Mouse (Mus musculus) intestine, embryonic 15.5 days (tissue): ENCODE measurements around the gene Hist1h3i. TPM values are rescaled to one million over a fixed set of nuclear protein-coding genes. Genes with fewer than 3 reads are reported as not detected.
"Not testable (repeated sequence)": the region's sequence is repeated elsewhere in the genome, so short reads cannot be mapped to it uniquely, and the experiment has no call there.

Experiments
- ATAC-seq: fragments of 200-750 bp; cut with Nextera tagmentation; 2 replicates; pipeline ENCODE4 v1.8.0; 2017; ENCODE audit warnings: moderate TSS enrichment, moderate library complexity
- H3K27ac ChIP-seq: fragments of 300-500 bp; sonication (generic); 2 replicates; pipeline ENCODE4 v1.5.1; 2015; ENCODE audit warnings: mild to moderate bottlenecking, inconsistent platforms
- H3K27me3 ChIP-seq: fragments of 300-500 bp; sonication (generic); replicated peaks from 2 replicates; pipeline ENCODE4 v1.6.1; 2015; ENCODE audit warnings: inconsistent platforms
- H3K36me3 ChIP-seq: fragments of 300-500 bp; sonication (generic); 2 replicates; pipeline ENCODE4 v1.6.1; 2015; ENCODE audit warnings: inconsistent platforms
- H3K4me1 ChIP-seq: fragments of 300-500 bp; sonication (generic); replicated peaks from 2 replicates; pipeline ENCODE4 v1.6.1; 2015; ENCODE audit warnings: inconsistent platforms
- H3K4me2 ChIP-seq: fragments of 300-500 bp; sonication (generic); replicated peaks from 2 replicates; pipeline ENCODE4 v1.6.1; 2015; ENCODE audit warnings: mild to moderate bottlenecking, inconsistent platforms
- H3K4me3 ChIP-seq: fragments of 300-500 bp; sonication (generic); replicated peaks from 2 replicates; pipeline ENCODE4 v1.5.1; 2015; ENCODE audit warnings: inconsistent platforms
- H3K9ac ChIP-seq: fragments of 300-500 bp; sonication (generic); 2 replicates; pipeline ENCODE4 v1.6.1; 2015; ENCODE audit warnings: inconsistent platforms
- H3K9me3 ChIP-seq: fragments of 300-500 bp; sonication (generic); 2 replicates; pipeline ENCODE4 v1.6.1; 2016; ENCODE audit warnings: inconsistent platforms
- WGBS: fragments of 180-500 bp; shearing (Covaris S2); methylation state at CpG from one replicate; pipeline ENCODE4 v1.1.7; 2015; 5-methylcytosine and 5-hydroxymethylcytosine counted together
- polyA plus RNA-seq: library from polyadenylated mRNA; unstranded; fragments of >200 nt; fragmentation: Nextera tagmentation; extraction: Ambion mirVana; gene quantifications from 2 replicates; pipeline ENCODE4 v1.2.1, GENCODE M21; 2015

The Hist1h3i gene
- polyA plus RNA-seq, 1 experiment from 2014 or later, result 101 TPM

DNA sequence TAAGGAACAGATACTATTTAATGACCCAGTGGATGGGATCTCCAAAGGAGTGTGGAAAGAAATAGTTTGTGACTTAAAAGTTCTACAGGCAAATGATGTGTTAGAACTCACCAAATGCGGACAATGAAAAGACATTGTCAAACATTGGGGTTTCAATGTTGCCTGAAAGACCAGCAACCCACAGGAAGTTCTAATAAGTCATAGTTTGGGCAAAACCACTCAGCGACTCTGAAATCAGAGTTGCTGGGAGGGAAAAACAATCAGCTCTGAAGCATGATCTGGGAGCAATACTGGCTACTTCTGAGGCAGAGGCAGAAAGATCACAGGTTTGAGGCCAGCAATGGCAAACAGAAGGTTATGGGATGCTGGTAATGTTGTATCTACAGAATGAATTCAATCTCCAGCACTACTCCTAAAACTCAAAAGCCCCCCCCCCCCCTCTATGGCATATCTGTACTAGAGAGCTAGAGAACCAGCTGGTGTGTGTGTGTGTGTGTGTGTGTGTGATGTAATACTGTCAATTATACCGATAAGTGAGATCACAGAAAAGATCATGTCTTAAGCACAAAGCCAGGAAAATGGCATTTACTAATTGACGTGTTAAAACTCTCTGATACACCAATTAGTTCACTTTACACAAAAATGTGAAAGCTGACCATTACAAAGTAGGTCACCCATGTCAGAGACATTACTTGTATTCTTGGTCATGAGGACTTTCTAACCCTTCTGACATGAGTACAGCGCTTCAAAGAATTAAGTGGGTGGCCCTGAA, 33.6 kb downstream of the Hist1h3i start:
- Histone ChIP-seq H3K4me2 (peak overlapping the region; percentile 62), H3K27ac (peak overlapping the region; percentile 94), H3K4me1 (0 out of 2 replicates have a peak, but pooled peaks cover 6% of the 10 kb centered on the region), H3K9ac (peak overlapping the region; percentile 46), H3K4me3 (peak overlapping the region; percentile 44), H3K36me3 (no peaks in the 10 kb centered on the region), H3K9me3 (no peaks in the 10 kb centered on the region), H3K27me3 (no peaks in the 10 kb centered on the region)
- no peak for ATAC-seq
- WGBS, result 4% methylated on average over 5 of the region's 5 CpGs

DNA sequence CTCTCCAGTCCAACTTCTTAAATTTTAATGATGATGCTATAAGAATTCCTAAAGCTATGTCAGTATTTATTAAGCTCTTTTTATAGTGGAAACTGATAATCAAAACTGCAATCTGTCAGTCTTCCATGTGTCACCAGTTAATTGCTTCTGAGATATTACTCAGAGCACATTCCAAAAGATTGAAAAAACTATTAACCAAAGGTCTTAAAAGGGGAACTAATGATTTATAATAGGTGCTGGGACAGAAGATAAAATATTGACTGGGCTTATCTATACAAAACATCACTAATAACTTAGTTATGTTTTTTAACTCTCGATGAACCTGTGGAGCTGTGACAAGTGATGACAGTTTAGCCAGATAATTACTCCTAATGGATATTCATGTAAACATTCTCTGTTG, 38.2 kb downstream of the Hist1h3i start:
- Histone ChIP-seq H3K4me1 (0 out of 2 replicates have a peak, but pooled peaks cover 4% of the 10 kb centered on the region), H3K4me2 (no peak overlapping the region), H3K36me3 (no peaks in the 10 kb centered on the region), H3K9ac (no peak overlapping the region), H3K9me3 (no peaks in the 10 kb centered on the region), H3K27ac (no peak overlapping the region), H3K4me3 (no peak overlapping the region), H3K27me3 (no peaks in the 10 kb centered on the region)
- no peak for ATAC-seq
- 33% methylated on average over 1 of the region's 1 CpGs for WGBS

DNA sequence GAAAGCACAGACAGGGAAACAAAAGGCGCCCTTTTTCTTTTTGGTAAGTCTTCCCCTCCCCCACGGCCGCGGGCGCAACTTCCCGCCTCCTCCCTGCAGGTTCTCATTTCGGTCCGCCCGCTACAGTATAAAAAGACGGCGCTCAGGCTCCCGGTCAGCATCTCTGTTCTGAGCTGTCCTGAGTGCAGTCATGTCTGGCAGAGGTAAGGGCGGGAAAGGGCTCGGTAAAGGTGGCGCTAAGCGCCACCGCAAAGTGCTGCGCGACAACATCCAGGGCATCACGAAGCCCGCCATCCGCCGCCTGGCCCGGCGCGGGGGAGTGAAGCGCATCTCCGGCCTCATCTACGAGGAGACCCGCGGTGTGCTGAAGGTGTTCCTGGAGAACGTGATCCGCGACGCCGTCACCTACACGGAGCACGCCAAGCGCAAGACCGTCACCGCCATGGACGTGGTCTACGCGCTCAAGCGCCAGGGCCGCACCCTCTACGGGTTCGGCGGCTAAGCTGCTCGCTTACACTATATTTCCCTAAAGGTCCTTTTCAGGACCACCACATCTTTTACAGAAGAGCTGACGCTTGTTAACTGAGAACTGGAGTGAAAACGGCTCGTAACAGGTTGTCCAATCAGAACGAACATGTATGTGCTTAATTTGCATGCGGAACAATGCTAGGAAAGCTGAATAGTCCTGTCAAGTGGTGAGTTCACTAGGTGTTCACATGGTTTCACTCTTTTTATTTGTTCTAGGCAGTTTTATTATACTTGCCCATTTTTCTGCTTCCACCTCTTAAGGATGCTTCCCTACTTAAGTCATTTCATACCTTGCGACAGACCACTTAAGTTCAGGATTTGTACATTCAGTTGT, 48.0 kb downstream of the Hist1h3i start, which contains the start of gene Hist1h4j:
Gene Hist1h4j, plus strand, starts transcription at position 159 of the 862 bp plus-strand sequence.
- peak; percentile 92 for ATAC-seq
- under 1% methylated on average over 43 of the region's 56 CpGs for WGBS
- Histone ChIP-seq H3K27ac (peak within 1 kb of the TSS; percentile 96), H3K4me3 (peak within 1 kb of the TSS; percentile 45), H3K9ac (peak within 1 kb of the TSS; percentile 60), H3K4me2 (peak within 1 kb of the TSS; percentile 57)
- not testable (repeated sequence) for H3K27me3 ChIP-seq, H3K36me3 ChIP-seq, H3K9me3 ChIP-seq, H3K4me1 ChIP-seq

DNA sequence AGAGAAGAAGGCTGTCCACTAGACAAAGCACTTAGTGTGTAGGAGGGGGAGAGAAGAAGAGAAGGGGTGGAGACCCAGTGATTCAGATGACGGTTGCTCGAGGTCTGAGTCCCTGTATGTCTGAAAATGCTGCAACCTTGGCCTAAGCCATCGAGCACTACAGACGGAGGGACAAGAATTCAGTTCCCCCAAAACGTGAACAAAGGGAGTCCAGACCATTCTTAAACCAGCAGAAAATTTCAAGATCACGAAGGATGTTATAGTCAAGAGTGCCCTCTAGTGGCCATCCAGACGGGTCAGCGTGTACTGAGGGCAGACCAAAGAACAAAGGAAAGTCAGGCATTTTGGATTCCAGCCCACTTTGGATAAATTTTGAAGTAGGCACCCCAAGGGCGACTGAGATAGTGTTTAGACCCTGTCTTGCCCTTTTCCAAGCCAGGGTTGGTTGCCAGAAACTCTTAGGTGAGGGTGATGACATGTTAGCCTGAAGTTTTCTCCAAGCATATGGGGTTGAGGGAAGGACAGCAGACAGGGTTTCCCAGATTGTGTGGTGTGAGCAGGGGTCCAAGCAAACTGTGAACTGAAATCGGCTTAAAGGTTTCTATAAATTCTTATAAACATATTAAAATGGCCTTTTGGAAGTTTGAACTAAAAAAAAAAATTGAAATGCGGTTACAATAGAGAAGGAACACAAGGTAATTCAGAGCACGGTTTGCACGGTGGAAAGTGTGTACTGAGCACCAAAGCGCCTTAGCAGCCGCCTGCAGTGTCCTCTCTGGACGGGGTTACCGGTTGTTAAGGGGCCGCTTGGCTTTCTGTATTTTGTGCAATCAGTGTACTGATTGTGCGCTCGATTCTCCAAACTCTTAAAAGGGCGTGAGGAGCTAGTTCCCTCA, 48.9 kb downstream of the Hist1h3i start:
- peak overlapping the region; percentile 60 for H3K9ac ChIP-seq
- peak overlapping the region; percentile 96 for H3K27ac ChIP-seq
- no peaks in the 10 kb centered on the region for H3K36me3 ChIP-seq
- peak overlapping the region; percentile 45 for H3K4me3 ChIP-seq
- H3K27me3 ChIP-seq, result no peaks in the 10 kb centered on the region
- H3K9me3 ChIP-seq, result no peaks in the 10 kb centered on the region
- H3K4me2 ChIP-seq, result peak overlapping the region; percentile 57
- no peaks in the 10 kb centered on the region; the same call in 1 of the 2 replicates for H3K4me1 ChIP-seq
- under 1% methylated on average over 21 of the region's 21 CpGs for WGBS
- peak; percentile 84 for ATAC-seq

DNA sequence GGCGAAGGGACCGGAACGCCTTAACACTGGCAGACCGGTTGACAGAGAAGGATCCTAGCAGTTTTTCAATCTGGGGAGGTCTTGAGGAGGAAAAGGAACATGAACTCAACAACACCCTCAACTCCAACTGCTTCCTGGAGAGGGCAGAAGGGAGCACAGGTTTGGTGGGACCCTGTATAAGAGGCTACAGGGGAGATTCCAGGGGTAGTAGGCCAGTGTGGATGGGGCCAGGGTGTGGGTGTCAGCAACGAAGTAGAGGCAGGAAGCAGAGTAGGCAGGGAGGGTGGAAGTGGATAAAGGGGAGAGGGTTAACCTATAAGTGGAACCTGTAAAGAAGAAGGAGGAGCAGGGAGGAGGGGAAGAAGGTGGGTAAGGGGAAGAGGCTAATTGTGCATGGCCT, 49.7 kb downstream of the Hist1h3i start:
- H3K36me3 ChIP-seq, result no peaks in the 10 kb centered on the region
- H3K9me3 ChIP-seq, result no peaks in the 10 kb centered on the region
- ATAC-seq, result no peak
- H3K4me2 ChIP-seq, result no peak overlapping the region
- no peak overlapping the region for H3K9ac ChIP-seq
- H3K4me3 ChIP-seq, result no peak overlapping the region
- WGBS, result 80% methylated on average over 5 of the region's 5 CpGs
- H3K27me3 ChIP-seq, result no peaks in the 10 kb centered on the region
- no peak overlapping the region for H3K27ac ChIP-seq
- no peaks in the 10 kb centered on the region; the same call in 1 of the 2 replicates for H3K4me1 ChIP-seq

Other genes starting within 250 kb of the Hist1h3i start
- gene Olfr1366, start 240.6 kb downstream of the Hist1h3i start, polyA plus RNA-seq, result 0.09 and 0.18 TPM in 2 replicates
- not detected in 2 replicates for gene Olfr1535, start 223.5 kb downstream of the Hist1h3i start, polyA plus RNA-seq
- gene Olfr1364, start 201.6 kb downstream of the Hist1h3i start, polyA plus RNA-seq, result not detected in 2 replicates
- gene Olfr1362, start 169.3 kb downstream of the Hist1h3i start, polyA plus RNA-seq, result not detected in 2 replicates
- gene Olfr11, start 140.9 kb downstream of the Hist1h3i start, polyA plus RNA-seq, result not detected in 2 replicates
- gene Olfr1361, start 120.0 kb downstream of the Hist1h3i start, polyA plus RNA-seq, result not detected in 2 replicates
- not detected in 2 replicates for gene Olfr1360, start 106.0 kb downstream of the Hist1h3i start, polyA plus RNA-seq
- gene Olfr1359, start 85.3 kb downstream of the Hist1h3i start, polyA plus RNA-seq, result not detected in 2 replicates
- gene Hist1h2bl, start 67.2 kb downstream of the Hist1h3i start, polyA plus RNA-seq, result 1.4 and 4.3 TPM in 2 replicates
- 14.7 and 32.5 TPM in 2 replicates for gene Hist1h2ai, start 66.9 kb downstream of the Hist1h3i start, polyA plus RNA-seq
- 5.4 and 13.1 TPM in 2 replicates for gene Hist1h3h, start 65.7 kb downstream of the Hist1h3i start, polyA plus RNA-seq
- gene Hist1h2bm, start 61.3 kb downstream of the Hist1h3i start, polyA plus RNA-seq, result 1.7 and 4.3 TPM in 2 replicates
- 1.2 and 1.6 TPM in 2 replicates for gene Hist1h4j, start 48.3 kb downstream of the Hist1h3i start, polyA plus RNA-seq
- gene Hist1h4k, start 32.9 kb downstream of the Hist1h3i start, polyA plus RNA-seq, result 1.7 and 2.8 TPM in 2 replicates
- 22.4 and 26.3 TPM in 2 replicates for gene Hist1h2ak, start 29.5 kb downstream of the Hist1h3i start, polyA plus RNA-seq
- 3.0 and 5.9 TPM in 2 replicates for gene Hist1h2bn, start 29.2 kb downstream of the Hist1h3i start, polyA plus RNA-seq
- 19.8 and 25.0 TPM in 2 replicates for gene Hist1h1b, start 2.7 kb downstream of the Hist1h3i start, polyA plus RNA-seq
- gene Hist1h2an, start 3.8 kb upstream of the Hist1h3i start, polyA plus RNA-seq, result 2.4 and 4.7 TPM in 2 replicates
- gene Hist1h2bp, start 4.1 kb upstream of the Hist1h3i start, polyA plus RNA-seq, result 2.0 TPM in 2 replicates
- gene Hist1h2bq, start 26.8 kb upstream of the Hist1h3i start, polyA plus RNA-seq, result 14.5 and 16.7 TPM in 2 replicates
- 1.7 TPM in 1 of 2 replicates, not detected in the other for gene Hist1h2ao, start 27.1 kb upstream of the Hist1h3i start, polyA plus RNA-seq
- gene Hist1h4m, start 28.4 kb upstream of the Hist1h3i start, polyA plus RNA-seq, result not detected in 2 replicates
- gene Hist1h4n, start 48.8 kb upstream of the Hist1h3i start, polyA plus RNA-seq, result 12.0 and 15.9 TPM in 2 replicates
- gene Hist1h2ap, start 50.1 kb upstream of the Hist1h3i start, polyA plus RNA-seq, result 2,704 and 3,243 TPM in 2 replicates
- gene Hist1h2br, start 50.4 kb upstream of the Hist1h3i start, polyA plus RNA-seq, result 15.0 and 16.4 TPM in 2 replicates
- gene Zfp184, start 161.7 kb upstream of the Hist1h3i start, polyA plus RNA-seq, result 6.2 and 7.5 TPM in 2 replicates
- gene Pom121l2, start 197.8 kb upstream of the Hist1h3i start, polyA plus RNA-seq, result 0.06 TPM in 1 of 2 replicates, not detected in the other
- 1.4 and 1.5 TPM in 2 replicates for gene Prss16, start 226.4 kb upstream of the Hist1h3i start, polyA plus RNA-seq